Mouse (Mus musculus) brain, embryonic 18.5 days (tissue): ENCODE measurements at regions not wholly inside any gene's neighbourhood (a gene's known extent, or its start where the extent isn't known, plus 50 kb on each side); places are given as distances from the start of the nearest gene placed in this dataset.

Source experiments
- DNase-seq: peaks from one replicate; pipeline ENCODE4 v3.0.0-alpha.2; 2012; ENCODE audit warnings: low read depth, low spot score

DNA sequence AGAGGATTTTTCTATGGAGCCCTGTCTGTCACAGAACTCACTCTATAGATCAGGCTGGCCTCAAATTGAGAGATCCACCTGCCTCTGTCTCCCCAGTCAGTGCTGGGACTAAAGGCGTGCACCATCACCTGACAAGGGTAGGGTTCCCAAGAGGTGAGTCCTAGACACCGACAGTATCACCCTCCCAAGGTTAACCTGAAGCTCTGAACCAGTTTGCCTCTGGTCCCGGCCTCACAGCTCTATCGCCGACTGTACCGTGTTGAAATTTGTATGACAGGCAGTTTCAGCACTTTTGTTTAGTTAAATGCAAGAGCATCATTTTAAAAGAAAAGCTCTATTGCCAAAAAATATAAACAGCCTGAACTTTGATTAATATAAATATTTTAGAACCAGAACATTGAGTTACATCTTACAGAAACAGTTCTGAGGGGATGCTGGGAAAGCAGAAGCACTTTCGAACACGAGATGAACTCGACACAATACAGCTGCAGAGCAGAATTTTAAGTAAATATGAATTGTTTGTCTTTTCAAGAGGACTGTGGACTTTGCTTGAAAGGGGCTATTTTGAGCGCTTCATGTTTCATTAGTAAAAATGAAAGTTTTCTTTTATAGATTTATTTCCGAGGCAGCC is 189.2 kb upstream of the Adgrl2 start:
- DNase-seq: no peak

DNA sequence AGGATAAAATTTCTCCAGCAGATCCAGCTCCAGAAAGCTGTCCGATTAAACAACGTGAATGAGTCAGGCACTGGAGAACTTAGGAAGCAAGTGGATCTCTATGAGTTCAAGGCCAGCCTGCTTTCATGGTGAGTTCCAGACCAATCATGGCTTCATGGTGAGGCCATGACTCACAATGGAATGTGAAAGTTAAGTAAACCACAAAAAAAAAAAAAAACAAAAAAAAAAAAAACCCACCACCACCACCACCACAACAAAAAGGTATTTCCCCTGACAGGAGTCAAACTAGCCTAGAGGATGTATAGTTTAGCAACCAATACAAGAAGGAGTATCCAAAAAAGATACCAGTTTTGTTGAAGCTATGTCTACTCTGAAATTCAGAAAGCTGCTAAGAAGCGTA is 188.5 kb upstream of the Adgrl2 start:
- no peak for DNase-seq

DNA sequence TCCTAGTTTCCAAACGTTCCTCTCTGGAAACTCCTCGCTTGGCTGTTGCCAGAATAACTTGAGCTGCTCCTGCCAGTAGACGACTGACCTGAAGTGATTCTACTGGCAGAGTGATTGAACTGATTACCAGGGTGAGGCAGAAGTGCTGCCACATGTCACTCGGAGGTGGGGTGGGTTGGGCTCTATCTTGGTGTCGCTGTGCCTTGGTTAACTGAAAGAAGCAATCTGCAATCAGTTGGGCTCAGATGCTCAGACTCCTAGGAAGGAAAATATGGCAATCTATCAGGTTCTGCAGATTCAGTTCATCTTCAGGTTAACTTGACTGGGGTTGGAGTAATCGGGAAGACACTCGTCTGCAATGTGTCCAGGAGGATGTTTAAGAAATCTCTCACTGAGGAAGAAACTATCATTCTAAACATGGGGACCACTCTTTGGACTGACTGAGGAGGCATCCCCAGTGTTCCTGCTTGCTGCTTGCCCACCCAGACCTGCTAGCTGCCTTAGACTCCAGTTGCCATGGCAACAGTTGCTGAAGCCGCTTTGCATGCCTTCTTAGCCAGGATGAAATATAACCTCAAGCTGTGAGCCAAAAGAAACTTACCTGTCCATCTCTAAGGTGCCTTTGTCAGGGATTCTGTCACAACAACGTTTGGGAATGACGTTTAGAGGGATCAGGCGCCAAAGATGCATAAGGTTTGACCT is 184.5 kb upstream of the Adgrl2 start:
- DNase-seq: peak; percentile 56

DNA sequence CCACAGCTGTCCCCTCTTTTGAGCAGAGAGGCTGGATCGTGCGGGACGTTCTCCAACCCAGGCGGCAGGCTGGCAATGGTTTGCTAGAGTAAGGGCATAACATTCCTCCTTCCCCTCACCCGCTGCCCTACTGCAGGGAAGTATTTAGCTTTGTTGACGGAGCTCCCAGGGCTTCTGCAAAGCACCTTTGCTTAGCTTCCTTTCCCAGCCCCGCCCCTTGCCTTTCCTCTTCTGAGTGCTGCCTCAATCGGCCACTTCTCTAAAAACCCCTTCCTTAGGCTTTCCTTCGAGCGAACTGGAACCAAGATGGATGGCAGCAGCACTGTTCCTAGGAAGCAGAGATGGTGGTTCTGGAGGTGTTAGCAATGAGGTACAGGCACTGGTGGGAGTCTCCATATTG is 183.2 kb upstream of the Adgrl2 start:
- DNase-seq: no peak

DNA sequence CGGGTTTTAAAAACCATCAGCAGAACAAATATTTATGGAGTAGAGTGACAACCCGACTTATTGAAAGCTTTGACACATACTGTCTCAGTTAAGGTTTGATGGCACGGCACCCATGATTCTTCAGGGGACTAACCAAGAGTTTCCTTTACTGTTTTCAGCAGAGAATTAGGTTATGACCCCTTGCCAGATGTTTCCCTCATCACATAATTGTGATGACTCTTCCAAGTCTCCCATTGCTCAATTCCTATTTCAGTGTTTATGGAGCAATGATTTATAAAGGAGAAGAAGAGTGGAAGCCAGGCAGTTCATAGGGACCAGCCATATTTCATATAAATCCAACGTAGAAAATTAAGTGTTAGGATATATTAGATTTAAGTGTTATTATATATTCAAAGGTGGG is 181.4 kb upstream of the Adgrl2 start:
- DNase-seq: no peak

DNA sequence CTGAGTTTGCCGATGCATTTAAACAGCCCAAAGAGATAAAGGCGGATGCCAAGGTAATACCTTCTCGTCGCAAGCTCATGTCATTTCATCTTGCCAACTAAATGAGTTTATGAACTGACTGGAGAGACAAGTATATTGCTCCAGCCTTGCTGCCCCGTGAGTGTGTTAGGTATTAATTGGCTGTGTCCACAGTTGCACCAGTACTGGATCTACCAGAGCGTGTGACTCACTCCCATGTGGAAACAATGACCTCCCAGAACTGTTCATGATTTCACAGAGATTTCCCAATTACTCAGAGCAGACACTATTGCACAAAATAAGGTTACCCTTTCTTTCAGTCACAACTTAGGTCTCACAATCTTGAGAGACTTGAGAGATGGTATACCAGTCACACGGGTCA is 179.8 kb upstream of the Adgrl2 start:
- DNase-seq: no peak

DNA sequence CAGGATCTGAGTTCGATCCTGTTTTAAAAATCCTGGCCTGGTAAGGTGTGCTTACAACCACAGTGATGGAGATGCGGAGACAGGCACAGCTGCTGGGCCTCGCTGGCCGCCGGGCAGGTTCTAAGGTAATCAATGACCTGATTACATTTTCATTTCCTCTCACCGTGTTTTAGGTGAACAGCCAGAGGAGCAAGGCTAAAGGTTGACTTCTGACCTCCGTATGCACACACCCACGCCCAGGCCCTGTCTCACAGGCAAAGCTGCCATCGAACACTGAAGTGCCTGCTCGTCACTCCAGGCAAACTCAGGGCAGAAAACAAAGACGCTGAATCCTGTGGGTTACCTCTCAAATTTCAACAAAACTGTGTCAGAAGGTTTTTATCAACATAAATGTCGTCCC is 179.1 kb upstream of the Adgrl2 start:
- no peak for DNase-seq

DNA sequence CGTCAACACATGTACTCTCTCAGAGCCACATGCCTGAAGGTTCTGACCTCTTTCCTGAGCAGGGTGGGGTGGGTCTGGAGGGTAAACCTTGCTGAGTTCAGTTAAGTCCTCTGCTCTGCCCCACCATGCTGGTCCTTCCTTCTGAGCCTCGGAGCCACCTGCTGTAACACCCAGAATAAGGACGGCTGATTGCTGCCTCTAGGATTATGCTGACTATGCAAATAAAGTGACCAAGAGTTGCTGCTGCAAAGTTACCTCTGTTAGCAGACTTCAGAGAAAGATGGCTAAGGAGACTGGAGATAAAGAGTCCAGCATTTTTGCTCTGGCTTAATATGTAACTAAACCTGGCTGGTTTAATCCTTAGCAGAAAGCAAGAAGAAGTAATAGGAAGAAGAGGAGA is 177.6 kb upstream of the Adgrl2 start:
- DNase-seq: no peak

DNA sequence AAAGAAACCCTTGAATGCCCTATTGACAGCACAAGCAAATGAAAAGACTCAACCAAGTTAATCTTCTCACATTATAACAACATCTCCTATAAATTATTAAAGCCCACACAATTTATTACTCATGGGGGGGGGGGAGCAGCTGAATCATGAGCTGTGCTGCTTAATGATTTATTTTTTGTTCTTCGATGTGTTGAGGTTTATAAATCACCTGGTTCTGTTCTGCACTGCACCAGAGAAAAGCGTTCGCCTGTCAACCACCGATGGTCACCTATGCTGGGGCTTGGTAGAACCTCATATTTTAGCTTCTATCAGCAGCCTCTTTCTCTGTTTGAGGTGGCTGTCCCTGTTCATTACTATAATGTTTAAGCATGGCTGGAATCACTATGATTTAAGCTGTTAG is 174.4 kb upstream of the Adgrl2 start:
- no peak for DNase-seq

DNA sequence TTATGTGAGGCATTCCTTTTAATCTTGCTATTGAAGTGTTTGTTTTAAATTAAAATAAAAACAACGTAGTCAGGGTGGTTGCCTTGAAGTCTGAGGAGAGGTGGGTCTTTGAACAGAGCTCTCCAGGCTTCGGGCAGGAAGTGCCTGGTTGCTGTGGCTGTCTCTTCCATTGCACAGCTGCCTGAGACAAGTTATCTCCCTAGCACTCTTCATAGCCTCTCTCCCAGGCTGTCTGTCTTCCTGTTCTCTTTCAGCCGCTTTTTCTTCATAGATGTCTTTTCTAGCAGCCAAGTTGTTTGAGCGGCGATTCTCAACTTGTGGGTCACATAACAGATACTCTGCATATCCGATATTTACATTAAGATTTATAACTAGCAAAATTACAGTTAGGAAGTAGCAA is 173.2 kb upstream of the Adgrl2 start:
- no peak for DNase-seq

DNA sequence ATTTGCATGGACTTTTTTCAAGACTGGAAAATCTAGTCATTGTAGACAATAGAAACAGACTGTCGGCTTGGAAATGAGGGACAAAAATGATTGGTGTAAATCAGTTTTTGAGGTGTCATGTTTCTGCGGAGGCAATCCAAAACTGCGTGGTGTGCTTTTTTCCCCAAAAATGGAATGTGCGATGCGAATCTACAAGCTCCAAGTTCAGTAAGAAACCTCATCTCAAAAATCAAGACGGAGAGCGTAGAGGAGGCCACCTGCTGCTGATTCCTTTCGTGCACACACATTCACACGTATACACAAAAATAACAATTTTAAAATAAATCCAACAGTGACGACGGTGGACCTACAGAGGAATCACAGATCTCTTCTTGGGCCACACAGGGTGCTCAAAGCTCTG is 170.5 kb upstream of the Adgrl2 start:
- no peak for DNase-seq

DNA sequence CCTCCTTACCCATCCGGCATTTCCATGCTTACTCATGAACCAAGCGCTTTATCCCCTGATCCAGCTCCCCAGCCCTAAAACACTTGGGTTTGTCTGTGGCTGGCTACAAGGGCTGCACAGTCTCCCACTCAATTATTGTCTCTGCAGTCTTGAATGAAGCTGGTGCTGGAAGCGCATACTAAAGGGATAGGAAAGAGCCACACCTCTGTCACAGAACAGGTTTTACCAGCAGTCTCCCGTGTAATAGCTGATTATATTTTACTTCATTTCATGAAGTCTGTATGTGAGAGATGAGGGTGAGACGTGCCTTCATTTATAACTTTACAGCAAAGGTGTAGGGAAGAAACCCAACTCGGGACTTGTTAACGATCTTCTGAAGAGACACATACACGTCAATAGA is 167.0 kb upstream of the Adgrl2 start:
- no peak for DNase-seq

DNA sequence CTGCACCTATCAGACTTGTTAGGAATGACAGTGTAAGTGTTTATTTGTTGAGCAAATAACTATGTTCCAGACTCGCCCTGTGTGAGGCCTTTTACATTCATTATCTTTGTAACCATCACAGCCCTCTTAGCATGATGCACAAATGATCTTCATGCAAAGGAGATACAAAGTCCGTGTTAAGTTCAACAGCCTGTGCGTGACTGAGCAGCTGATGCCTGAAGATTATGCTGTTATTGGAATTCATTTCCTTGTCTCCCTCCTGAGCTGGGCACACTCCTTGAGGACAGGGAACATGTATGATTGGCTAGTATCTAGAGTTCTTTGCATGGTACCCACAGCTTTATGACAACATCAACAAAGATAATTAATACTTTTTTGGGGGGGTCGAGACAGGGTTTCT is 162.0 kb upstream of the Adgrl2 start:
- no peak for DNase-seq

DNA sequence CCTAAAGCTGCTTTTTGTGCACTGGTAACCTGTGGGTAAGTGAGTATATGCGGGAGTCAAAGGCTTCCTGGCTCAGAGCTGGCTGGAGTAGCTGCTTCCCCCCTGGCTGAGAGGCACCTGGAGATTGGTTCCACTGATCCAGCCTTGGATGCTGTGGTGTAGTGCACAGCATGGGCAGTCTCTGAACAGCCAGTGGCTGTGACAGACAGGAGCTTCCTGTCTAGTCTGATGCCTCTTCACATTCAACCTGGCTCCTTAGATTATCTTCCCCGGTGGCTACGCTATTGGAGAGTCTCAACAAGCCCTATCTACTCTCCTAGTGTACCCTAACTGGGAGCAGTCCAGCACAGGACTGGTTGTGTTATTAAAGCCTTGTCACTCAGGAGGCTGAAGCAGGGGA is 160.4 kb upstream of the Adgrl2 start:
- DNase-seq: no peak

DNA sequence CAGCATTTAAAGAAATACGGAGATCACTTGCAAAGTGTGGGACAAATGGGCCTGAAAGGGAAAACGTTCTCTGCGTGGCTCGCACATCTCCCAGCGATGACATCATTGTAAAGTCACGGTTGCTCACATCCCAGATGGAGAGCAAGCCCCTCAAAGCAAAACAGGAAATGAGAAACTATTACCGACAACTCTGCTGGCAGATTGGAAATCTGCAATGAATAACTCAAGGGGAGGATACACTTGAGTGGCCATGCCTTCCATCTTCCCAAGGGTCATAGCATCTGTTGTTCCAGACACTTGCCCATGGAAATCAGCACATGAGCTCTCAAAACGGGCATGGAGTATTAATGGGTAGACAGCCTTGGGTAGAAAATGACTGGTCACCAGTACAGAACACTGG is 158.3 kb upstream of the Adgrl2 start:
- DNase-seq: no peak

DNA sequence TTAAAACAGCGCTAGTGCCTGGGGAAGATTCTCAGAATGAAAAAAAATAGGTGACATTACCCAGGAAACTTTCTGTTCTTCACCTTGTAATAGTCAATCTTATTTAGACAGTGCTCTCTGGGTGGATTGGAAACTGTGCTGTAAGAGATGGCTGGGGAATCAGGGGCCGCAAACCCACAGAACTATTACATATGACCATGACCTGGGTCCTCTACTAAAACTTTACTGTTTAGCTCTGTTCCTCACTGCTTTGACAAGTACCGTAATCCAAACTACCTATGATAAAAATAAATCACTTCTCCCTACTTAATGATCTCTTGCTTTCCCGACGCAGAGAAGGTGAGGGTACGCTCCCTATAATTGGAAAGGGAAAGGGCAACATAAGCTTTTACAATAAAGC is 157.6 kb upstream of the Adgrl2 start:
- DNase-seq: no peak

DNA sequence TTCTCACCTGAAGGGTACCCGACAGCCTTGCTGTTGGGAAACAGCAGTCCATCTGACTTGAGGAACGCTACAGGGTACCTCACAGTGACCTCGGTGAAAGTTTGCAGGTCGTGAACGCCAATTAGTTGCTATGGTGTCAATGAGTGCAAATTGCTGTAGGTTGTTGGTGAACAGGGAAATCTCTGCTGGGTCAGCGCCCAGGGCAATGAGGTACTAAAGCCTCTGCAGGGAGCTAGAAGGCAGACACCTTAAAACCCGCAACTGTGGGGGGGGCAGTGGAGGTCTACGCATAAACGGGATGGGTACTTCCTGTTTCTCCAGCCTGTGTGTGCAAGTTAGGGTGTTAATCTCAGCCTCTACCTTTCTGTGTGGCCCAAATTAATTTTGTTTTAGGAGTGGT is 156.3 kb upstream of the Adgrl2 start:
- no peak for DNase-seq

DNA sequence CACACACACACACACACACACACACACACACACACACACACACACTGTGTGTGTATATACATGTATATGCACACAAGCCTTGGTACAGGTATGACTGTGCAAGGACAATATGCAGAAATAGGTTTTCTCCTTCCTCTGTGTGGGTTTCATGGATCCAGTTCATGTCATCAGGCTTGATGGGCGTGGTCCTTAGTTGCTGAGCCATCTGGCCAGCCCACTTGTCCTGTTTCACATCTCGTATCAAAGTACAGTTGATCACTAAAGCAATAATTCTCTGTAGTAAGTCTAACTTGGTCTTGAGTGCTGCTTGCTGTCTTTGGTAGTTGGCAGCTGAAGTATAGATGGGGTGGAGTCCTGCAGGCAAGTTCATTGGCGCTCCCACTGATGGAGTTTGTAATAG is 150.1 kb upstream of the Adgrl2 start:
- DNase-seq: no peak

DNA sequence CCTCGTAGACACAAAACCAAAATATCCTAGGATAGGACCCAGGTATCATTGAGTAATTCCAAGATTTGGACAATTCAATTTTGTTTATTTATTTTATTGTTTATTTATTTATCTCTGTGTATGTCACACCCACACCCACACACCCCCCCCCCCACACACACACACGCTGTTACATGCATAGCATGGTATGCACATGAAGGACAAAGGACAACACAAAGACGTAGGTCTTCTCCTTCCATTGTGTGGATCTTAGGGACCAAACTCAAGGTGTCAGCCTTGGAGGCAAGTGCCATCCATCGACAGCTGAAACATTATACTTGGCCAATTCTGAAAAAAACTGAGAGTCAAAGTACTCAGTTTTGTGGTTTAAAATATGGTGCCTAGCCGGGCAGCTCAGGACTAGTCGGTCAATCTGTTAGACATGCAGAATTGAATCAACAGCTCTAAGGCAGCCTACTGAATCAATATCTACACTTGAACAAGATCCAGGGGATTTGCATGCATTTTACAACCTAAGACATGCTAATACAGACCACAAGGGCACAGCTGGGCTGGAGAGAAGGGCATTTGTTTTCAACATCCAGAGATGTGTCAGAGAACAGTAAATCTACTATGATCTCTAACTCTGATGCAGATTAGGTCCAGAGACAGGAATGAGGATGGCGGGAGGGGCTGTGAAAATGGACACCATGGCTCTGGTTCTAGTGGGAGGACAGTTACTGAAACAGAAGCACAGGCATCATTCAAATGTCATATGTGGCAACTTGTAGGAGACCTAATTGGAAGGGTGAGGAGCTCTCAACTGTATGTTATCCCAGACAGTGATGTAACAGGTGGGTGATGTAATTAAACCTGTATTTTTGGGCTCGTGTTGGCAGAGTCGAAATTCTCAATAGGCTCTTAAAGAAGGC is 143.9 kb upstream of the Adgrl2 start:
- DNase-seq: no peak

DNA sequence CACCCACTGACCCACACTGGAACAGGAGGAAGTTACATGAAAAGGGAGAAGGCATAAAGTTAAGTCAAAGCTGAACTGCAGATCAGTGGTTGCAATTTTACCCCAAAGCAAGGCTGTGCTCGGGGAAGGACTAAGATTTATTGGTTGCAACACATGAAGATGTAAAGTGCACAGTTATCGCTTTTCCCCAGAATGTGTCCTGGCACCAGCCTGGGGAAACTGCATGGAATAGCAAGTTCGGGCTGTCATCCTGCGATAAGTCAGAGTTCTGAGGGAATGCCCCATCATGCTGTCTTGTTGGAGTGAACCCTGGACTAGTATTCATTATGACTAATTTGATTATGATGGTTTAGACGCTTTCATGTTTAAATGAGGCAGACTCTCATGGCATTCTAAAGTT is 128.5 kb upstream of the Adgrl2 start:
- no peak for DNase-seq

DNA sequence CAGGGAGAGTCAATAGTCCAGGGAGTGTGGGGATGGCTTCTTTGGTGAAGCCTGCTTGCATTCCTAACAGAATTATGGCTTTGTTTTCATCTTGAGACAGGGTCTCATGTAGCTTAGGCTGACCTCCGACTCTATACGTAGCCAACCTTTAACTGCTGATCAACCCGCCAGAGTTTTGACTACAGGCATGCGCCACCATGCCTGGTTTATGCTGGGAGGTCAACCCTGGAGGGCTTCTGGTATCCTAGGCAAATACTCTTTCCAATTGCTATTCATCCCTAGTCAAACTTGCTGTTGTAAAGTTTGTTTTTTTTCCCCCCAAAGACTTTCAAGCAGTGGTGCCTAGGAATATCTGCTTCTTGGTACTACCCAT is 127.3 kb upstream of the Adgrl2 start:
- no peak for DNase-seq

DNA sequence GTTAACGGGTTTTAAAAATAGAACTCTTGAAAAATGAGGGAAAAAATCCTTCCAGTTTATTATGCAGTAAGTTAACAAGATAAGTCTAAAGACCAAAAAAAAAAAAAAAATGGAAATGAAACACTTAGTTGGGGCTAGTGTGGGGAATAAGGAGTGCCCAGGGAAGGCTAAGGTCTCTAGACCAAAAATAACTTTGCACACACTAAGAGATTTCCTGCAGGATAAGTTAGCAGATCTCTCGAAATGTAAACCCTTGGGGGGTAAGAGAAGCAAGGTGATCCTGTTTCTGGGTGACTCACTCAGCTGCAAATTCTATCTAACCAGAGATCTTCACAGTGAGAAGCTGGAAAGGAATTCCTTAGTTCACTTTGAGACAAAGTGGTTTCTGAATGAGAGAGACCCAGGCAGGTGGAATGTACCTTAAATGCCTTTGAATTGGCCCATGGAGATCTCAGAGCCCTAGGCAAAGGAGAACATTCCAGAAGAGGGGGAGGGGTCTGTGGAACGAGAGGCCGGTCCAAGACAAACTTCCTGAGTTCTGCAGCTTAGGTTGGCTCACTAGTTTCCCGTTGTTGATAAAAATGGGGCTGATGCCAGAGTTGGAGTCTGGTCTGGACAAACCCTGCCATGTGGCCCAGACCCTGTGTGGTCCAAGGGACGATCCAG is 126.8 kb upstream of the Adgrl2 start:
- DNase-seq: no peak
